Mouse (Mus musculus) activated CD4-positive, CD25-positive, alpha-beta regulatory T cell, adult 9 weeks (primary cell): Measurements from ENCODE around the gene Klhl5. TPM values are rescaled to one million over a fixed set of nuclear protein-coding genes. Genes with fewer than 3 reads are reported as not detected.

Experiments used
- polyA plus RNA-seq: library from polyadenylated mRNA; unstranded; fragments of 100-300 nt; shearing (Covaris generic); gene quantifications from one replicate; pipeline ENCODE4 v1.2.1, GENCODE M21; 2017

Gene Klhl5
- 2.1 TPM for polyA plus RNA-seq

GRCm38 (mm10) chr5:65106876-65107772, at the start of gene Klhl5:
Gene Klhl5, plus strand, starts transcription at chr5:65107539.

GRCm38 (mm10) chr5:65091921-65092320, 15.4 kb upstream of the Klhl5 start, which contains the start of gene Tmem156:
Gene Tmem156, minus strand, starts transcription at chr5:65092132.

GRCm38 (mm10) chr5:65199346-65200128, 92.2 kb downstream of the Klhl5 start, which contains the start of gene Wdr19:
Gene Wdr19, plus strand, starts transcription at chr5:65199696.

Other genes starting within 250 kb of the Klhl5 start
- gene Tlr1, start 174.0 kb upstream of the Klhl5 start, polyA plus RNA-seq = 110 TPM
- gene Tlr6, start 147.4 kb upstream of the Klhl5 start, polyA plus RNA-seq = 6.9 TPM
- gene Fam114a1, start 137.5 kb upstream of the Klhl5 start, polyA plus RNA-seq = 1.9 TPM
- 22.2 TPM for gene Tmem156, start 15.4 kb upstream of the Klhl5 start, polyA plus RNA-seq
- gene Wdr19, start 92.2 kb downstream of the Klhl5 start, polyA plus RNA-seq = 6.8 TPM
- 61.6 TPM for gene Rfc1, start 228.1 kb downstream of the Klhl5 start, polyA plus RNA-seq
- gene Klb, start 240.8 kb downstream of the Klhl5 start, polyA plus RNA-seq = not detected